Mouse (Mus musculus) kidney, postnatal 0 days (tissue): Measurements from ENCODE around the gene Rnf215. TPM values are rescaled to one million over a fixed set of nuclear protein-coding genes. Genes with fewer than 3 reads are reported as not detected.
A peak's percentile ranks its signal among the peaks of the same experiment; 100 is the strongest.

ENCODE experiments used
- ATAC-seq: fragments of 200-750 bp; cut with Nextera tagmentation; replicated peaks from 2 replicates; pipeline ENCODE4 v1.8.0; 2017; ENCODE audit warnings: low read depth, moderate number of reproducible peaks, moderate TSS enrichment, moderate library complexity; ENCODE audit not compliant: low FRiP score
- DNase-seq: peaks from one replicate; pipeline ENCODE4 v3.0.0-alpha.2; 2016; ENCODE audit warnings: low spot score
- H3K27ac ChIP-seq: fragments of 300-500 bp; sonication (generic); 2 replicates; pipeline ENCODE4 v1.5.1; 2014; ENCODE audit warnings: mild to moderate bottlenecking
- H3K27me3 ChIP-seq: fragments of 300-500 bp; sonication (generic); 2 replicates; pipeline ENCODE4 v1.6.1; 2014; ENCODE audit warnings: low read length, mixed read lengths; ENCODE audit not compliant: insufficient read depth
- H3K36me3 ChIP-seq: fragments of 300-500 bp; sonication (generic); 2 replicates; pipeline ENCODE4 v1.6.1; 2014; ENCODE audit warnings: low read length, mixed read lengths; ENCODE audit not compliant: insufficient read depth
- H3K4me1 ChIP-seq: fragments of 300-500 bp; sonication (generic); replicated peaks from 2 replicates; pipeline ENCODE4 v1.6.1; 2014; ENCODE audit warnings: antibody characterized with exemption, low read length, mixed read lengths; ENCODE audit not compliant: insufficient read depth
- H3K4me2 ChIP-seq: fragments of 300-500 bp; sonication (generic); 2 replicates; pipeline ENCODE4 v1.6.1; 2014; ENCODE audit warnings: mild to moderate bottlenecking, low read length, moderate library complexity, mixed read lengths
- H3K4me3 ChIP-seq: fragments of 300-500 bp; sonication (generic); replicated peaks from 2 replicates; pipeline ENCODE4 v1.5.1; 2014; ENCODE audit warnings: low read depth, low read length
- H3K9ac ChIP-seq: fragments of 300-500 bp; sonication (generic); 2 replicates; pipeline ENCODE4 v1.6.1; 2014; ENCODE audit warnings: low read depth, low read length
- H3K9me3 ChIP-seq: fragments of 300-500 bp; sonication (generic); replicated peaks from 2 replicates; pipeline ENCODE4 v1.6.1; 2016; ENCODE audit warnings: low read length, inconsistent platforms, mixed read lengths
- CTCF ChIP-seq: IDR thresholded peaks from 2 replicates; pipeline ENCODE4 v1.5.1; 2016; ENCODE audit warnings: antibody characterized with exemption, low read depth, mild to moderate bottlenecking, moderate library complexity
- WGBS: fragments of 180-500 bp; shearing (Covaris S2); extraction: QIAGEN DNeasy Blood & Tissue Kit; methylation state at CpG from one replicate; pipeline ENCODE4 v1.1.7; 2014; 5-methylcytosine and 5-hydroxymethylcytosine counted together
- polyA plus RNA-seq: library from polyadenylated mRNA; unstranded; fragments of >200 nt; fragmentation: Nextera tagmentation; extraction: Ambion mirVana; gene quantifications from 2 replicates; pipeline ENCODE4 v1.2.1, GENCODE M21; 2015

The Rnf215 gene
- polyA plus RNA-seq, 1 experiment from 2014 or later, result 29.8 TPM

- Histone ChIP-seq H3K36me3 (no peaks in the 10 kb centered on the region), H3K9me3 (no peaks in the 10 kb centered on the region), H3K4me3 (peak overlapping the region; percentile 43), H3K4me1 (peaks cover 11% of the 10 kb centered on the region; the same call in 1 of the 2 replicates), H3K27me3 (no peaks in the 10 kb centered on the region), H3K4me2 (peak overlapping the region; percentile 84), H3K27ac (no peak overlapping the region), H3K9ac (peak overlapping the region; percentile 52; the same call in 1 of the 2 replicates)
- peak; percentile 36; the same call in 1 of the 2 replicates for ATAC-seq
- DNase-seq, result peak; percentile 15
- peak; percentile 27; the same call in 1 of the 2 replicates for TF ChIP-seq CTCF
- WGBS, result 21% methylated on average over 3 of the region's 3 CpGs
Measured at GRCm38 (mm10) chr11:4117372-4118071, 17.5 kb upstream of the Rnf215 start.

- H3K9ac ChIP-seq, result peak overlapping the region; percentile 52
- DNase-seq, result peak; percentile 62
- H3K4me3 ChIP-seq, result peak overlapping the region; percentile 43
- peak overlapping the region; percentile 84 for H3K4me2 ChIP-seq
- H3K9me3 ChIP-seq, result no peaks in the 10 kb centered on the region
- H3K4me1 ChIP-seq, result peaks cover 11% of the 10 kb centered on the region; the same call in 1 of the 2 replicates
- no peak for TF ChIP-seq CTCF
- peak; percentile 45 for ATAC-seq
- WGBS, result under 1% methylated on average over 41 of the region's 41 CpGs
- no peaks in the 10 kb centered on the region for H3K27me3 ChIP-seq
- no peak overlapping the region for H3K27ac ChIP-seq
- H3K36me3 ChIP-seq, result no peaks in the 10 kb centered on the region
Measured at GRCm38 (mm10) chr11:4118081-4118921, 16.7 kb upstream of the Rnf215 start.

- ATAC-seq, result no peak
- WGBS, result 60% methylated on average over 5 of the region's 5 CpGs
- H3K9ac ChIP-seq, result no peak overlapping the region
Measured at GRCm38 (mm10) chr11:4119635-4120034, 15.4 kb upstream of the Rnf215 start.

GRCm38 (mm10) chr11:4121691-4122090, 13.3 kb upstream of the Rnf215 start:
- Histone ChIP-seq H3K9ac (no peak overlapping the region), H3K4me3 (no peak overlapping the region), H3K9me3 (no peaks in the 10 kb centered on the region), H3K4me1 (peaks cover 11% of the 10 kb centered on the region; the same call in 1 of the 2 replicates), H3K27me3 (no peaks in the 10 kb centered on the region), H3K27ac (no peak overlapping the region), H3K36me3 (no peaks in the 10 kb centered on the region), H3K4me2 (no peak overlapping the region)
- DNase-seq (no peak), ATAC-seq (no peak)
- no peak for TF ChIP-seq CTCF
- 73% methylated on average over 3 of the region's 3 CpGs for WGBS

More at GRCm38 (mm10) chr11:4119635-4120034, 15.4 kb upstream of the Rnf215 start:
- H3K27ac ChIP-seq, result no peak overlapping the region
- H3K36me3 ChIP-seq, result no peaks in the 10 kb centered on the region
- peaks cover 11% of the 10 kb centered on the region; the same call in 1 of the 2 replicates for H3K4me1 ChIP-seq
- no peaks in the 10 kb centered on the region for H3K9me3 ChIP-seq
- H3K4me3 ChIP-seq, result no peak overlapping the region
- no peak overlapping the region for H3K4me2 ChIP-seq
- DNase-seq, result no peak
- no peak for TF ChIP-seq CTCF
- no peaks in the 10 kb centered on the region for H3K27me3 ChIP-seq

GRCm38 (mm10) chr11:4122226-4122625, 12.8 kb upstream of the Rnf215 start:
- no peak for ATAC-seq
- 80% methylated on average over 5 of the region's 5 CpGs for WGBS
- TF ChIP-seq CTCF, result no peak

GRCm38 (mm10) chr11:4122742-4123579, 12.0 kb upstream of the Rnf215 start, which contains the start of gene Sec14l2:
Sec14l2 (minus strand) TSS chr11:4123415.
- TF ChIP-seq CTCF, result no peak
- Histone ChIP-seq H3K4me3 (no peak within 1 kb of the TSS), H3K4me1 (peaks cover 7% of the 10 kb centered on the region; the same call in 1 of the 2 replicates), H3K27me3 (no peaks in the 10 kb centered on the region), H3K9ac (no peak within 1 kb of the TSS), H3K4me2 (no peak within 1 kb of the TSS), H3K27ac (no peak within 1 kb of the TSS), H3K36me3 (no peaks in the 10 kb centered on the region), H3K9me3 (no peaks in the 10 kb centered on the region)
- ATAC-seq (no peak), DNase-seq (peak; percentile 13)
- WGBS, result 80% methylated on average over 10 of the region's 10 CpGs

More at GRCm38 (mm10) chr11:4122226-4122625, 12.8 kb upstream of the Rnf215 start:
- Histone ChIP-seq H3K4me1 (peaks cover 11% of the 10 kb centered on the region; the same call in 1 of the 2 replicates), H3K36me3 (no peaks in the 10 kb centered on the region), H3K4me3 (no peak overlapping the region), H3K27ac (no peak overlapping the region), H3K9me3 (no peaks in the 10 kb centered on the region), H3K27me3 (no peaks in the 10 kb centered on the region), H3K9ac (no peak overlapping the region), H3K4me2 (no peak overlapping the region)
- no peak for DNase-seq
